Mouse (Mus musculus): ENCODE measurements around the gene Alk.

DNA sequence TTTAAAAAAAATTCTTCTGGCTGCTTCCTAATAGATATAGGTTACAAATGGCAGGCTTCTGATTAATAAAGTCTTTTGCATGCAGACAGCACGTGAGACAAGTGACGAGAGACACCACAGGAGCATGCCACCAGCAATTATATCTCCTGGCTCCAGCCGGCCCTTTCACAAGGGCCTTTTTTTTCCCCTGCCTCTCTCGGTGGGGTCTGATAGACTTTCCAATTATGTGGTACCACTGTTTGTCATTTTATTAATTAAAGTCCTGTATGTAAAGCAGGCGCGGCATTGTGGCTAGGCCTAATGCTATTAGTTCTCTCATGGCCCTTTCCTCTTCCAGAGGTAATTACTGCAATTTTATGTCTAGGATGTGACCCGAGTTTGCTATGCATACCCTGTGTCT lies 630.7 kb downstream of the Alk start:
- no peak for TF ChIP-seq POLR2A (IDR thresholded peaks at IDR 0.05; ENCODE audit: insufficient read depth, low read depth, low read length)
- no peak for TF ChIP-seq CTCF (IDR thresholded peaks at IDR 0.05)
- no peak for TF ChIP-seq EP300 (IDR thresholded peaks at IDR 0.05; ENCODE audit: insufficient read depth, low read depth, low read length)
